Mouse (Mus musculus) gastrocnemius, adult 2 months (tissue): ENCODE measurements around the gene Rgs10. TPM values are rescaled to one million over a fixed set of nuclear protein-coding genes. Genes with fewer than 3 reads are reported as not detected.
A peak's percentile ranks its signal among the peaks of the same experiment; 100 is the strongest.

Source experiments
- DNase-seq: peaks from one replicate; pipeline ENCODE4 v3.0.0; 2022
- H3K27ac ChIP-seq: fragments of 200-600 bp; 2 replicates; pipeline ENCODE4 v1.8.1; 2022; ENCODE audit warnings: mild to moderate bottlenecking
- H3K4me3 ChIP-seq: fragments of 200-600 bp; 2 replicates; pipeline ENCODE4 v1.8.1; 2022; ENCODE audit warnings: mild to moderate bottlenecking, moderate library complexity
- CTCF ChIP-seq: fragments of 200-600 bp; IDR thresholded peaks from 2 replicates; pipeline ENCODE4 v1.8.1; 2022; ENCODE audit warnings: antibody characterized with exemption, mild to moderate bottlenecking, moderate library complexity
- intact Hi-C: fragments of 180-260 bp; cut with DNase I; formaldehyde crosslinking; loops from one replicate; pipeline ENCODE4 v1.15.1; 2025
- total RNA-seq, 2 experiments: library from RNA; stranded (reverse); gene quantifications; 2 replicates each; pipeline ENCODE4 v1.2.3; 2021

Gene Rgs10
- total RNA-seq, 2 experiments from 2014 or later, result 2.0 to 4.8 TPM

- peak; percentile 26; the same call in 1 of the 2 replicates for TF ChIP-seq CTCF
- Histone ChIP-seq H3K27ac (no peak overlapping the region), H3K4me3 (no peak overlapping the region)
- intact Hi-C loops, result no loop called here
- no peak for DNase-seq
Observed at GRCm38 (mm10) chr7:128433213-128433612, 14.7 kb upstream of the Rgs10 start.

- intact Hi-C loops, result no loop called here
- no peak for DNase-seq
- no peak for TF ChIP-seq CTCF
- Histone ChIP-seq H3K27ac (no peak overlapping the region), H3K4me3 (0 out of 2 replicates have a peak overlapping the region, but pooled peaks have one; percentile 19)
Observed at GRCm38 (mm10) chr7:128432574-128432973, 14.0 kb upstream of the Rgs10 start.

- intact Hi-C loops, result no loop called here
- Histone ChIP-seq H3K4me3 (no peak overlapping the region), H3K27ac (no peak overlapping the region)
- no peak for TF ChIP-seq CTCF
- DNase-seq, result no peak
Observed at GRCm38 (mm10) chr7:128422491-128422890, 3.9 kb upstream of the Rgs10 start.

GRCm38 (mm10) chr7:128421701-128422100 is 3.1 kb upstream of the Rgs10 start:
- H3K4me3 ChIP-seq, result no peak overlapping the region
- intact Hi-C loops, result no loop called here
- DNase-seq, result no peak
- no peak for TF ChIP-seq CTCF
- no peak overlapping the region for H3K27ac ChIP-seq

GRCm38 (mm10) chr7:128419690-128420089 is 1.1 kb upstream of the Rgs10 start:
- Histone ChIP-seq H3K27ac (no peak overlapping the region), H3K4me3 (no peak overlapping the region)
- DNase-seq, result no peak
- no peak for TF ChIP-seq CTCF
- intact Hi-C loops, result loop anchor here (5.0 kb wide), 1 partner anchor 52 kb away; no protein-coding TSS in a partner anchor

- peak overlapping the region; percentile 66 for H3K27ac ChIP-seq
- H3K4me3 ChIP-seq, result peak overlapping the region; percentile 90
- DNase-seq, result no peak
- intact Hi-C loops, result loop anchor here (5.0 kb wide), 1 partner anchor 50 kb away; no protein-coding TSS in a partner anchor
- TF ChIP-seq CTCF, result no peak
Observed at GRCm38 (mm10) chr7:128417226-128417929, 1.2 kb downstream of the Rgs10 start.

- no peak for TF ChIP-seq CTCF
- Histone ChIP-seq H3K4me3 (peak overlapping the region; percentile 90), H3K27ac (no peak overlapping the region)
- DNase-seq, result no peak
- intact Hi-C loops, result loop anchor here (5.0 kb wide), 1 partner anchor 49 kb away; no protein-coding TSS in a partner anchor
Observed at GRCm38 (mm10) chr7:128416664-128417063, 1.9 kb downstream of the Rgs10 start.

GRCm38 (mm10) chr7:128414433-128414832 is 4.1 kb downstream of the Rgs10 start:
- Histone ChIP-seq H3K4me3 (no peak overlapping the region), H3K27ac (no peak overlapping the region)
- intact Hi-C loops, result no loop called here
- no peak for DNase-seq
- TF ChIP-seq CTCF, result no peak

GRCm38 (mm10) chr7:128412071-128412833 is 6.3 kb downstream of the Rgs10 start:
- TF ChIP-seq CTCF, result no peak
- H3K4me3 ChIP-seq, result peak overlapping the region; percentile 11; the same call in 1 of the 2 replicates
- intact Hi-C loops, result no loop called here
- H3K27ac ChIP-seq, result peak overlapping the region; percentile 8; the same call in 1 of the 2 replicates
- no peak for DNase-seq

GRCm38 (mm10) chr7:128410708-128411413 is 7.7 kb downstream of the Rgs10 start:
- Histone ChIP-seq H3K27ac (no peak overlapping the region), H3K4me3 (no peak overlapping the region)
- no peak for DNase-seq
- no peak for TF ChIP-seq CTCF
- intact Hi-C loops, result no loop called here

GRCm38 (mm10) chr7:128408265-128408664 is 10.3 kb downstream of the Rgs10 start:
- Histone ChIP-seq H3K27ac (no peak overlapping the region), H3K4me3 (no peak overlapping the region)
- intact Hi-C loops, result no loop called here
- TF ChIP-seq CTCF, result no peak
- no peak for DNase-seq

- intact Hi-C loops, result no loop called here
- DNase-seq, result no peak
- TF ChIP-seq CTCF, result no peak
- Histone ChIP-seq H3K4me3 (no peak overlapping the region), H3K27ac (no peak overlapping the region)
Observed at GRCm38 (mm10) chr7:128403988-128404387, 14.6 kb downstream of the Rgs10 start.

- no peak for TF ChIP-seq CTCF
- DNase-seq, result no peak
Observed at GRCm38 (mm10) chr7:128403586-128403985, 15.0 kb downstream of the Rgs10 start.

More at GRCm38 (mm10) chr7:128403586-128403985, 15.0 kb downstream of the Rgs10 start:
- intact Hi-C loops, result no loop called here
- no peak overlapping the region for H3K4me3 ChIP-seq
- H3K27ac ChIP-seq, result no peak overlapping the region
